Mouse (Mus musculus): Measurements from ENCODE around the gene Tspan13. TPM values are rescaled to one million over a fixed set of nuclear protein-coding genes. Genes with fewer than 3 reads are reported as not detected.

Gene Tspan13
- polyA plus RNA-seq, 1 experiment from 2014 or later: 17.2 TPM

GRCm38 (mm10) chr12:36047593-36047992, 5.3 kb upstream of the Tspan13 start:
- H3K36me3 ChIP-seq (replicated peaks): no peaks in the 10 kb centered on the region
- no peak for ATAC-seq (ENCODE audit: insufficient read depth)
- WGBS (ENCODE audit: insufficient replicate concordance): 61% methylated on average over 2 of the region's 2 CpGs

GRCm38 (mm10) chr12:36046196-36046595, 3.9 kb upstream of the Tspan13 start:
- Histone ChIP-seq H3K4me1 (replicated peaks) (peaks cover 15% of the 10 kb centered on the region), H3K9ac (no peak overlapping the region), H3K9me3 (replicated peaks) (no peaks in the 10 kb centered on the region), H3K27ac (replicated peaks) (no peak overlapping the region), H3K27me3 (0 out of 2 replicates have a peak, but pooled peaks cover 7% of the 10 kb centered on the region), H3K4me2 (no peak overlapping the region), H3K4me3 (replicated peaks) (no peak overlapping the region), H3K36me3 (replicated peaks) (no peaks in the 10 kb centered on the region)
- WGBS (ENCODE audit: insufficient replicate concordance): 4% methylated on average over 5 of the region's 5 CpGs
- no peak for ATAC-seq (ENCODE audit: insufficient read depth)

More at GRCm38 (mm10) chr12:36047593-36047992, 5.3 kb upstream of the Tspan13 start:
- H3K9me3 ChIP-seq (replicated peaks): no peaks in the 10 kb centered on the region
- 0 out of 2 replicates have a peak, but pooled peaks cover 3% of the 10 kb centered on the region for H3K27me3 ChIP-seq
- H3K4me3 ChIP-seq (replicated peaks): no peak overlapping the region
- no peak overlapping the region for H3K27ac ChIP-seq (replicated peaks)
- H3K9ac ChIP-seq: no peak overlapping the region
- H3K4me1 ChIP-seq (replicated peaks): peaks cover 1% of the 10 kb centered on the region
- H3K4me2 ChIP-seq: no peak overlapping the region

- 54% methylated on average over 2 of the region's 2 CpGs for WGBS (ENCODE audit: insufficient replicate concordance)
These were observed 2.4 kb upstream of the Tspan13 start for GRCm38 (mm10) chr12:36044691-36045090.

GRCm38 (mm10) chr12:36041703-36042347, 475 bp downstream of the Tspan13 start:
- Histone ChIP-seq H3K4me3 (replicated peaks) (peak overlapping the region; percentile 76), H3K4me1 (replicated peaks) (peaks cover 32% of the 10 kb centered on the region), H3K4me2 (peak overlapping the region; percentile 98), H3K27ac (replicated peaks) (no peak overlapping the region), H3K27me3 (0 out of 2 replicates have a peak, but pooled peaks cover 7% of the 10 kb centered on the region), H3K9ac (peak overlapping the region; percentile 69), H3K36me3 (replicated peaks) (no peaks in the 10 kb centered on the region), H3K9me3 (replicated peaks) (no peaks in the 10 kb centered on the region)
- under 1% methylated on average over 50 of the region's 50 CpGs for WGBS (ENCODE audit: insufficient replicate concordance)
- ATAC-seq (ENCODE audit: insufficient read depth): peak; percentile 62

More at GRCm38 (mm10) chr12:36044691-36045090, 2.4 kb upstream of the Tspan13 start:
- no peaks in the 10 kb centered on the region for H3K9me3 ChIP-seq (replicated peaks)
- no peak for ATAC-seq (ENCODE audit: insufficient read depth)
- peaks cover 27% of the 10 kb centered on the region for H3K4me1 ChIP-seq (replicated peaks)
- H3K36me3 ChIP-seq (replicated peaks): no peaks in the 10 kb centered on the region
- no peak overlapping the region for H3K9ac ChIP-seq
- H3K4me3 ChIP-seq (replicated peaks): no peak overlapping the region
- H3K27ac ChIP-seq (replicated peaks): no peak overlapping the region
- no peak overlapping the region for H3K4me2 ChIP-seq
- 0 out of 2 replicates have a peak, but pooled peaks cover 7% of the 10 kb centered on the region for H3K27me3 ChIP-seq

GRCm38 (mm10) chr12:36041281-36041589, 1.1 kb downstream of the Tspan13 start:
- ATAC-seq (ENCODE audit: insufficient read depth): no peak
- Histone ChIP-seq H3K4me3 (replicated peaks) (peak overlapping the region; percentile 76), H3K4me1 (replicated peaks) (peaks cover 36% of the 10 kb centered on the region), H3K27me3 (0 out of 2 replicates have a peak, but pooled peaks cover 7% of the 10 kb centered on the region), H3K4me2 (peak overlapping the region; percentile 98), H3K27ac (replicated peaks) (no peak overlapping the region), H3K9me3 (replicated peaks) (no peaks in the 10 kb centered on the region), H3K36me3 (replicated peaks) (no peaks in the 10 kb centered on the region), H3K9ac (no peak overlapping the region)
- WGBS (ENCODE audit: insufficient replicate concordance): 26% methylated on average over 4 of the region's 4 CpGs

- H3K4me1 ChIP-seq (replicated peaks): peaks cover 36% of the 10 kb centered on the region
- WGBS (ENCODE audit: insufficient replicate concordance): 59% methylated on average over 10 of the region's 10 CpGs
- no peak overlapping the region for H3K27ac ChIP-seq (replicated peaks)
- H3K36me3 ChIP-seq (replicated peaks): no peaks in the 10 kb centered on the region
- peak overlapping the region; percentile 98 for H3K4me2 ChIP-seq
- no peak for ATAC-seq (ENCODE audit: insufficient read depth)
- 0 out of 2 replicates have a peak, but pooled peaks cover 7% of the 10 kb centered on the region for H3K27me3 ChIP-seq
- H3K4me3 ChIP-seq (replicated peaks): peak overlapping the region; percentile 76
- no peaks in the 10 kb centered on the region for H3K9me3 ChIP-seq (replicated peaks)
- H3K9ac ChIP-seq: no peak overlapping the region
These were observed 1.6 kb downstream of the Tspan13 start for GRCm38 (mm10) chr12:36040571-36041280.

GRCm38 (mm10) chr12:36039541-36040084, 2.7 kb downstream of the Tspan13 start:
- Histone ChIP-seq H3K9me3 (replicated peaks) (no peaks in the 10 kb centered on the region), H3K9ac (no peak overlapping the region), H3K4me1 (replicated peaks) (peaks cover 36% of the 10 kb centered on the region), H3K4me2 (peak overlapping the region; percentile 38), H3K27ac (replicated peaks) (0 out of 2 replicates have a peak overlapping the region, but pooled peaks have one; percentile 20), H3K4me3 (replicated peaks) (no peak overlapping the region), H3K36me3 (replicated peaks) (no peaks in the 10 kb centered on the region), H3K27me3 (0 out of 2 replicates have a peak, but pooled peaks cover 7% of the 10 kb centered on the region)
- ATAC-seq (ENCODE audit: insufficient read depth): no peak
- 26% methylated on average over 9 of the region's 9 CpGs for WGBS (ENCODE audit: insufficient replicate concordance)

GRCm38 (mm10) chr12:36036776-36037175, 5.5 kb downstream of the Tspan13 start:
- H3K27me3 ChIP-seq: no peaks in the 10 kb centered on the region
- no peak for ATAC-seq (ENCODE audit: insufficient read depth)

GRCm38 (mm10) chr12:36036121-36036520, 6.2 kb downstream of the Tspan13 start:
- H3K27me3 ChIP-seq: no peaks in the 10 kb centered on the region
- 79% methylated on average over 7 of the region's 7 CpGs for WGBS (ENCODE audit: insufficient replicate concordance)
- H3K27ac ChIP-seq (replicated peaks): no peak overlapping the region

More at GRCm38 (mm10) chr12:36036776-36037175, 5.5 kb downstream of the Tspan13 start:
- Histone ChIP-seq H3K9ac (no peak overlapping the region), H3K9me3 (replicated peaks) (no peaks in the 10 kb centered on the region), H3K4me3 (replicated peaks) (no peak overlapping the region), H3K4me1 (replicated peaks) (peaks cover 27% of the 10 kb centered on the region), H3K4me2 (no peak overlapping the region), H3K27ac (replicated peaks) (no peak overlapping the region), H3K36me3 (replicated peaks) (no peaks in the 10 kb centered on the region)
- 76% methylated on average over 10 of the region's 10 CpGs for WGBS (ENCODE audit: insufficient replicate concordance)

GRCm38 (mm10) chr12:36035501-36035900, 6.8 kb downstream of the Tspan13 start:
- WGBS (ENCODE audit: insufficient replicate concordance): 69% methylated on average over 6 of the region's 6 CpGs

More at GRCm38 (mm10) chr12:36036121-36036520, 6.2 kb downstream of the Tspan13 start:
- no peaks in the 10 kb centered on the region for H3K9me3 ChIP-seq (replicated peaks)
- H3K36me3 ChIP-seq (replicated peaks): no peaks in the 10 kb centered on the region
- ATAC-seq (ENCODE audit: insufficient read depth): no peak
- H3K4me1 ChIP-seq (replicated peaks): peaks cover 25% of the 10 kb centered on the region
- H3K4me2 ChIP-seq: no peak overlapping the region
- no peak overlapping the region for H3K4me3 ChIP-seq (replicated peaks)
- H3K9ac ChIP-seq: no peak overlapping the region

GRCm38 (mm10) chr12:36032419-36032818, 9.9 kb downstream of the Tspan13 start:
- no peak overlapping the region for H3K27ac ChIP-seq (replicated peaks)
- H3K4me3 ChIP-seq (replicated peaks): no peak overlapping the region

More at GRCm38 (mm10) chr12:36035501-36035900, 6.8 kb downstream of the Tspan13 start:
- ATAC-seq (ENCODE audit: insufficient read depth): no peak
- H3K9ac ChIP-seq: no peak overlapping the region
- H3K4me3 ChIP-seq (replicated peaks): no peak overlapping the region
- no peaks in the 10 kb centered on the region for H3K27me3 ChIP-seq
- no peaks in the 10 kb centered on the region for H3K9me3 ChIP-seq (replicated peaks)
- no peaks in the 10 kb centered on the region for H3K36me3 ChIP-seq (replicated peaks)
- peaks cover 25% of the 10 kb centered on the region for H3K4me1 ChIP-seq (replicated peaks)
- H3K4me2 ChIP-seq: no peak overlapping the region
- no peak overlapping the region for H3K27ac ChIP-seq (replicated peaks)

More at GRCm38 (mm10) chr12:36032419-36032818, 9.9 kb downstream of the Tspan13 start:
- no peak for ATAC-seq (ENCODE audit: insufficient read depth)
- H3K9me3 ChIP-seq (replicated peaks): no peaks in the 10 kb centered on the region
- H3K27me3 ChIP-seq: no peaks in the 10 kb centered on the region
- H3K4me2 ChIP-seq: no peak overlapping the region
- 50% methylated on average over 4 of the region's 4 CpGs for WGBS (ENCODE audit: insufficient replicate concordance)
- H3K9ac ChIP-seq: no peak overlapping the region
- H3K36me3 ChIP-seq (replicated peaks): no peaks in the 10 kb centered on the region
- H3K4me1 ChIP-seq (replicated peaks): peaks cover 26% of the 10 kb centered on the region
